Mouse (Mus musculus) embryonic facial prominence, embryonic 11.5 days (tissue): ENCODE data around the gene Shh. TPM values are rescaled to one million over a fixed set of nuclear protein-coding genes. Genes with fewer than 3 reads are reported as not detected.

Experiments used
- ATAC-seq: fragments of 200-750 bp; cut with Nextera tagmentation; replicated peaks from 2 replicates; pipeline ENCODE4 v1.8.0; 2017; ENCODE audit warnings: low read depth; ENCODE audit not compliant: insufficient number of reproducible peaks, low FRiP score, low TSS enrichment
- DNase-seq: peaks from one replicate; pipeline ENCODE4 v3.0.0-alpha.2; 2015; ENCODE audit warnings: low spot score
- H3K27ac ChIP-seq: fragments of 300-500 bp; sonication (generic); replicated peaks from 2 replicates; pipeline ENCODE4 v1.5.1; 2014; ENCODE audit warnings: mild to moderate bottlenecking, low read depth, low read length, control low read depth
- H3K27me3 ChIP-seq: fragments of 300-500 bp; sonication (generic); 2 replicates; pipeline ENCODE4 v1.6.1; 2014; ENCODE audit warnings: mild to moderate bottlenecking, low read length, moderate library complexity, mixed read lengths; ENCODE audit not compliant: control insufficient read depth, insufficient read depth
- H3K36me3 ChIP-seq: fragments of 300-500 bp; sonication (generic); replicated peaks from 2 replicates; pipeline ENCODE4 v1.6.1; 2014; ENCODE audit warnings: low read depth, mild to moderate bottlenecking, low read length, moderate library complexity, mixed read lengths; ENCODE audit not compliant: control insufficient read depth, insufficient read depth
- H3K4me1 ChIP-seq: fragments of 300-500 bp; sonication (generic); 2 replicates; pipeline ENCODE4 v1.6.1; 2014; ENCODE audit warnings: low read length, mixed read lengths; ENCODE audit not compliant: control insufficient read depth, insufficient read depth
- H3K4me2 ChIP-seq: fragments of 300-500 bp; sonication (generic); 2 replicates; pipeline ENCODE4 v1.6.1; 2014; ENCODE audit warnings: low read depth, mild to moderate bottlenecking, control low read depth, low read length, moderate library complexity
- H3K4me3 ChIP-seq: fragments of 300-500 bp; sonication (generic); 2 replicates; pipeline ENCODE4 v1.5.1; 2014; ENCODE audit warnings: low read depth, low read length, control low read depth
- H3K9ac ChIP-seq: fragments of 300-500 bp; sonication (generic); replicated peaks from 2 replicates; pipeline ENCODE4 v1.6.1; 2014; ENCODE audit warnings: mild to moderate bottlenecking, control low read depth, low read length
- H3K9me3 ChIP-seq: fragments of 300-500 bp; sonication (generic); replicated peaks from 2 replicates; pipeline ENCODE4 v1.6.1; 2016; ENCODE audit warnings: mild to moderate bottlenecking, low read length, inconsistent platforms, mixed read lengths; ENCODE audit not compliant: control insufficient read depth
- WGBS: fragments of 180-500 bp; shearing (Covaris S2); extraction: QIAGEN DNeasy Blood & Tissue Kit; methylation state at CpG from one replicate; pipeline ENCODE4 v1.1.7; 2014; 5-methylcytosine and 5-hydroxymethylcytosine counted together
- polyA plus RNA-seq: library from polyadenylated mRNA; unstranded; fragments of >200 nt; fragmentation: Nextera tagmentation; extraction: Ambion mirVana; gene quantifications from 2 replicates; pipeline ENCODE4 v1.2.1, GENCODE M21; 2014

Gene Shh
- polyA plus RNA-seq, result 1.6 and 2.9 TPM in 2 replicates

DNA sequence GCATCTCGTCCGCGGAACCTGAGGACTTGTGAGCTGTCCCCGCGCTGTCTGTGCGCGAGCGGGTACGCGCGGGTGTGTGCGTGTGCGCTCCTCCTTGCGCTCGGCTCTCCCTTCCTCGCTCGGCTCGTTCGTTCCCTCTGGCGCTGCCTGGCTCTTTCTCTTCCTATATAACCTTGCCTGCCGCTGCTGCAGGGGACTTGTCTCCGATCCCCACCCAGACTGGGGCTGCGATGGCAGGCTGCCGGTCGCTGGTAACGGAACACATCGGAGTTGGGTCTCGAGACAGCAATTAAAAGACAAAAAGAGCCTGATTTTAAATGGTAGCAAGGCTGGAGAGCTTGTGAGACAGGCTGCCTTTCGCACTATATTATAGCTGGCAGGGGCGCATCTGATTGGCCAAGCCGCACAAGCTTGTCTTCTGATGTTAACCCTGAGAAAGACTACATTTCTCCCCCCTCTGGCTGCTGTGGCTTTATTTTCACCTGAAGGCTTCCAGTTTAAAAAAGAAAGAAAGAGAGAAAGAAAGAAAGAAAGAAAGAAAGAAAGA, at the start of gene Shh:
Shh (minus strand) TSS at position 497 of the 547 bp plus-strand sequence.
- ATAC-seq (no peak), DNase-seq (peak; percentile 36)
- Histone ChIP-seq H3K9ac (no peak within 1 kb of the TSS), H3K36me3 (no peaks in the 10 kb centered on the region), H3K4me3 (peak within 1 kb of the TSS; percentile 23), H3K27ac (no peak within 1 kb of the TSS), H3K4me2 (peak within 1 kb of the TSS; percentile 39), H3K4me1 (peaks cover 4% of the 10 kb centered on the region; the same call in 1 of the 2 replicates), H3K9me3 (no peaks in the 10 kb centered on the region), H3K27me3 (peaks cover 70% of the 10 kb centered on the region)
- WGBS, result under 1% methylated on average over 31 of the region's 31 CpGs

DNA sequence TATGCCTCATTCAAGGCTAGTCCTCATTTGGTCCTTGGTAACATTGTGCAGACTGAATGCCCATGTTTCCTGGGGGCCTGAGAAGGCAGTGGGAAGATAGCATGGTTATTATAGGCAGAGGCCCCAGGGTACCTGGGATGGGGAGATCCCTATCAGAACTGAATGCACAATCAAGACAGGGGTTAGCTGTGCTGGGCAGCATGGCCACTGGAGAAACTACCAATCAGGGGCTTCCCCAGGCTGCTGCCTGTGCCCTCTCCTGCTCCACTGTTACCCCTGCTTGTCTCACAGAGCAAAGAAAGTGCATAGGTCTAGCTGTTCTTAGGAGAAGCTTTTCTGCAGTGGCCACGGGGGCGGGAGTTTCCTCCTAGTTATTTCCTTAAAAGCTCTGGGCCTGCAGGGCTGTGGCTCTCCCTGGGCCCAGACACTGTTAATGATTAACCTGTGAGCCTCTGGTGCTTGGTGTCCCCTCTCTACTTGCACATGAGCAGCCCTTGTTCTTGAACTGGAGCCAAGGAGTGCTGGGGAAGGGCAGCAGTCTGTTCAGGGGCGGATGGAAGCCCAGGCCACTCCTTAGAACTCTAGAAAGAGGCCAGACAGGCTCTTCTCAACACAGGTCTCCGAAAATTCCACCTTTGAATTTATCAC, 33.9 kb upstream of the Shh start:
- DNase-seq (no peak), ATAC-seq (no peak)
- no peak overlapping the region for H3K4me2 ChIP-seq
- no peaks in the 10 kb centered on the region for H3K9me3 ChIP-seq
- no peak overlapping the region for H3K27ac ChIP-seq
- no peaks in the 10 kb centered on the region for H3K27me3 ChIP-seq
- no peak overlapping the region for H3K9ac ChIP-seq
- H3K4me1 ChIP-seq, result no peaks in the 10 kb centered on the region
- H3K36me3 ChIP-seq, result no peaks in the 10 kb centered on the region
- H3K4me3 ChIP-seq, result no peak overlapping the region
- 62% methylated on average over 4 of the region's 4 CpGs for WGBS

DNA sequence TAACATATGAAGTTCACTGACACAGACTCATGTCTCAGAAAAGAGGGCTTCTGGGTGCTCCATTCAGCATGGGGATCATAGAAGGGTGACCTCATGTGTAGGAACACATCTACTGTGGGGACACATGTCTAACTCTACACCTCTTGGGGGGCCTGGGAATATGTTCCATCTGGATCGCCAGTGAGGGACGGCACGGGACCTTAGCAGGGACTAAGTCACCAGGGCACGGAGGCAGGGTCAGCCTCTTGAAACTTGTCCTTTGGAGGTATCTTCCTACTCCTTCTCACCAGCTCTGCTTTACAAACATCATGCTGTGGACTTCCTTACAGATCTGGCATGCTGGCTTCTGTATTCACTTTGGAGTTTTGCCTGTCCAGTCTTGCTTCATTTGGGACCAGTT, 31.8 kb upstream of the Shh start:
- H3K9ac ChIP-seq, result no peak overlapping the region
- no peaks in the 10 kb centered on the region for H3K36me3 ChIP-seq
- ATAC-seq, result no peak
- H3K27me3 ChIP-seq, result no peaks in the 10 kb centered on the region
- no peak for DNase-seq
- H3K4me3 ChIP-seq, result no peak overlapping the region
- no peak overlapping the region for H3K4me2 ChIP-seq
- no peak overlapping the region for H3K27ac ChIP-seq
- no peaks in the 10 kb centered on the region for H3K9me3 ChIP-seq
- no peaks in the 10 kb centered on the region for H3K4me1 ChIP-seq
- WGBS, result 90% methylated on average over 4 of the region's 4 CpGs

DNA sequence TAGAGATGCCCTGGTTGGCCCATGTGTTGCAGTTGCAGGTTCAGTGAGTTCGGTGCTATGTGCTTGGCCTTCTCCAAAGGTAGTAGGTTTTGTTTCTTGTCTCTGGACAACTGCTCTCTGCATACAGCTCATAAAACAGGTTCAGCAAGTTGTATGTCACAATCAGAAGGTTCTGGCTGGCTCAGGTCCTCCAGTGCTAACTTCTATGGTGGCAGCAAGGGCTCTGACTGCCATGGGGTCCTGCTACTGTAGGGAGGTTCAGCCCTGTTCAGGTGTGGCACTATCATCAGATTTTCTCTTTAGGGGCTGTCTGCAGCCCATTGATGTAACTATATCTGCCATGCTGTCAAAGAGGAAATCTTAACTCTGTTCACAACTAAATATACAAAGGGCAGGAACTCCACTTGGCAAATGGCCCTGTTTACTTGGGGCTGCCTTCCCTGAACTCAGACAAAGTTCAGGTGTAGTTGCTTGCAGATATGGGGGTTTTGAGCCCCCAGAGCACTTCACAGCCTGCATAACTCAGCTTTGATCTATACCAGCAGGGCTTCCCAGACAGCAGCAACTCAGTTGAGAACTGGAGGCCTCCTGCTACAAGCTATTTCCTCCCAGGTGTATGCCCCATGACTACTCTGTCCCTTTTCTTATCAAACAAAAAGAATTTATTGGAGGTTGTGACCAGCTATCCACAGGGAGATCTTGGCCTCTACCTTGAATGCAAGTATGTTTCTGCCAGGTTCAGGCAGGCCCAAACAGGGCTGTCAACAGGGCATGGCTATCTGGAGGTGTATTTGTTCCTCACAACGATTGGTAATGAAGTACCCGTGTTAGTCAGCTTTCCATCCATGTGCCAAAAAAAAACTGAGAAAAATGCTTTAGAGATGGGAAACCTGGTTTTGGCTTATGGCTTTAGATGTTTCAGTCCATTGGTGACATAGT, 28.9 kb upstream of the Shh start:
- Histone ChIP-seq H3K27me3 (no peaks in the 10 kb centered on the region), H3K9me3 (no peaks in the 10 kb centered on the region), H3K4me1 (no peaks in the 10 kb centered on the region), H3K36me3 (no peaks in the 10 kb centered on the region), H3K9ac (no peak overlapping the region), H3K4me2 (no peak overlapping the region), H3K4me3 (no peak overlapping the region), H3K27ac (no peak overlapping the region)
- DNase-seq, result no peak
- 93% methylated on average over 3 of the region's 3 CpGs for WGBS
- ATAC-seq, result no peak

DNA sequence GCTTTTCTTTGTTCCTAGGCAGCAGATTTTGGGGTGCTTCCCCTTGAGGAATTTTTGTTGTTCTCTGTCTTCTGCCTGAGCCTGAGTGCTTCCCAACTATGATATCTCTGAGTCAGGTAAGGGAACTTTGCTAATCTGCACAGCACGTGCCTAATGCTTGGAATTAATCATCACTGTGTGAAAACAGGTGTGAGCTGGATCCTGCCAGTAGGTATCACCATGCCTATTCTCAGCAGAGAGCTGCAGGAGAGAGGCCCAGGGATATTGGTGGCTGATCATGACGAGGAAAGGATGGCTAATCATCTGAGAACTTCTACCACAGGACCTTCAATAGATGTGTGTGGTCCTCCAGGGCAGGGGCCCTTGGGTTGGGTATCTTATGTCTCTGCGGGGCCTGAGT, 26.5 kb upstream of the Shh start:
- Histone ChIP-seq H3K27me3 (no peaks in the 10 kb centered on the region), H3K36me3 (no peaks in the 10 kb centered on the region), H3K9ac (no peak overlapping the region), H3K9me3 (no peaks in the 10 kb centered on the region), H3K4me2 (no peak overlapping the region), H3K4me1 (no peaks in the 10 kb centered on the region), H3K27ac (no peak overlapping the region), H3K4me3 (no peak overlapping the region)
- ATAC-seq (no peak), DNase-seq (no peak)
- WGBS, result 70% methylated on average over 3 of the region's 3 CpGs

DNA sequence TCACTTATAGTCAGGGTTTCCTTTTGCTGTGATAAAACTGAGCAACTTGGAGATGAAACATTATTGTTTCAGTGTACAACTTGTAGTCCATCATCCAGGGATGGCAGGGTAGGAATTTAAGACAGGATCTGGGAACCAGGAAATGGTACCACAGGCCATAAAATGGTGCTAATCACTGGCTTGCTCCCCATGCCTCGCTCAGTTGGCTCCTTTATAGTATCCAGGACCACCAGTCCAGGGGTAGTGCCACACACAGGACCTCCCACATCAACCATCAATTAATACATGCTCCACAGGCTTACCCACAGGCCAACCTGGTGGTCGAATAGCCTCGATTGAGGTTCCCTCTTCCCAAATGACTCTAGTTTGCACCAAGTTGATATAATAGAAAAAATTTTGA, 15.9 kb upstream of the Shh start:
- H3K9ac ChIP-seq, result no peak overlapping the region
- no peak overlapping the region for H3K4me3 ChIP-seq
- no peaks in the 10 kb centered on the region for H3K4me1 ChIP-seq
- 69% methylated on average over 3 of the region's 3 CpGs for WGBS
- DNase-seq (no peak), ATAC-seq (no peak)
- H3K9me3 ChIP-seq, result no peaks in the 10 kb centered on the region
- H3K27me3 ChIP-seq, result no peaks in the 10 kb centered on the region
- no peaks in the 10 kb centered on the region for H3K36me3 ChIP-seq
- H3K4me2 ChIP-seq, result no peak overlapping the region
- no peak overlapping the region for H3K27ac ChIP-seq

DNA sequence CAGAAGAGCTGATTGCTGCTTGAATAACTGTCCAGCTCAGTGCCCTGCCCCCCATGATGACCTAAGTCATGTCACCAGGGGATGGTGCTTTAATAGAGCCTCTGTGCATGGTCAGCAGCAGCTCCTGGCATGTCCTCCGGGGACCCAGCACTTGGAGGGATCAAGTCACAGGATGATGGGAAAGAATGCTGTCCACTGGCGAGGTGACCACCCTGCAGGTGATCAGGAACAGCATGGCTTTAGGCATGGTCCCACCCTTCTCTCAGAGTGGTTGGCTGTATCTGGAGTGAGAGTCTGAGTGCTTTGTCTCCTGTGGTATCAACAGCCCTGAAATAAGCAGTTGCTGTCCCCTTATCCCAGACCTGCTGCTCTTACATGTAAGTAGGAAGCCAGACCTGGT, 14.7 kb upstream of the Shh start:
- Histone ChIP-seq H3K9ac (no peak overlapping the region), H3K36me3 (no peaks in the 10 kb centered on the region), H3K4me1 (no peaks in the 10 kb centered on the region), H3K9me3 (no peaks in the 10 kb centered on the region), H3K4me3 (no peak overlapping the region), H3K4me2 (no peak overlapping the region), H3K27me3 (no peaks in the 10 kb centered on the region), H3K27ac (no peak overlapping the region)
- DNase-seq (no peak), ATAC-seq (no peak)
- WGBS, result 80% methylated on average over 2 of the region's 2 CpGs
